Mouse (Mus musculus) layer of hippocampus, adult 18-20 months (tissue): ENCODE results near the gene Slc25a19. TPM values are rescaled to one million over a fixed set of nuclear protein-coding genes. Genes with fewer than 3 reads are reported as not detected.

Experiments used
- DNase-seq, 2 experiments: peaks; one replicate each; pipeline ENCODE4 v3.0.0; 2022; ENCODE audit warnings: low spot score in 2 of 2
- total RNA-seq, 2 experiments: library from RNA; stranded (reverse); gene quantifications; 2 replicates each; pipeline ENCODE4 v1.2.3; 2021

Slc25a19 gene
- total RNA-seq, 2 experiments from 2014 or later, result 59.2 to 61.9 TPM

- DNase-seq, result no peak
Observed at GRCm38 (mm10) chr11:115641664-115642036, 13.6 kb upstream of the Slc25a19 start.

- no peak for DNase-seq
Observed at GRCm38 (mm10) chr11:115640978-115641663, 13.0 kb upstream of the Slc25a19 start.

GRCm38 (mm10) chr11:115640311-115640828, 12.3 kb upstream of the Slc25a19 start:
- no peak for DNase-seq

- no peak for DNase-seq
Observed at GRCm38 (mm10) chr11:115639540-115639939, 11.4 kb upstream of the Slc25a19 start.

- no peak for DNase-seq
Observed at GRCm38 (mm10) chr11:115638498-115639409, 10.7 kb upstream of the Slc25a19 start.

GRCm38 (mm10) chr11:115636960-115637359, 8.9 kb upstream of the Slc25a19 start:
- no peak for DNase-seq

GRCm38 (mm10) chr11:115635484-115635883, 7.4 kb upstream of the Slc25a19 start:
- DNase-seq, result no peak

GRCm38 (mm10) chr11:115635041-115635440, 6.9 kb upstream of the Slc25a19 start:
- no peak for DNase-seq

GRCm38 (mm10) chr11:115634109-115634508, 6.0 kb upstream of the Slc25a19 start:
- DNase-seq, result no peak

GRCm38 (mm10) chr11:115632862-115633261, 4.8 kb upstream of the Slc25a19 start:
- DNase-seq, result no peak

- no peak for DNase-seq
Observed at GRCm38 (mm10) chr11:115632247-115632646, 4.2 kb upstream of the Slc25a19 start.

GRCm38 (mm10) chr11:115631505-115631890, 3.4 kb upstream of the Slc25a19 start:
- DNase-seq, result peak in 1 of 2 experiments; percentile 51

GRCm38 (mm10) chr11:115630532-115631504, 2.7 kb upstream of the Slc25a19 start:
- DNase-seq, result no peak

- DNase-seq, result no peak
Observed at GRCm38 (mm10) chr11:115629734-115630531, 1.8 kb upstream of the Slc25a19 start.

- DNase-seq, result no peak
Observed at GRCm38 (mm10) chr11:115628465-115629101, 488 bp upstream of the Slc25a19 start.

- DNase-seq, result no peak
Observed at GRCm38 (mm10) chr11:115626824-115627616, 1.1 kb downstream of the Slc25a19 start.

GRCm38 (mm10) chr11:115625877-115626276, 2.2 kb downstream of the Slc25a19 start:
- no peak for DNase-seq

- DNase-seq, result no peak
Observed at GRCm38 (mm10) chr11:115623487-115624070, 4.5 kb downstream of the Slc25a19 start.
